Mouse (Mus musculus) left cerebral cortex, postnatal 14 days (tissue): ENCODE measurements around the gene Eea1. TPM values are rescaled to one million over a fixed set of nuclear protein-coding genes. Genes with fewer than 3 reads are reported as not detected.

Source experiments
- total RNA-seq, 2 experiments: library from RNA; stranded (reverse); gene quantifications; 2 replicates each; pipeline ENCODE4 v1.2.3; 2021

The Eea1 gene
- total RNA-seq, 2 experiments from 2014 or later = 24.8 to 28.7 TPM

Other genes with a start within 250 kb of the Eea1 start
- gene Gm33543, start 97.7 kb upstream of the Eea1 start, total RNA-seq = not detected
- not detected for gene Gm5426, start 196.0 kb downstream of the Eea1 start, total RNA-seq